Mouse (Mus musculus): ENCODE measurements at regions not wholly inside any gene's neighbourhood (a gene's known extent, or its start where the extent isn't known, plus 50 kb on each side); places are given as distances from the start of the nearest gene placed in this dataset.

DNA sequence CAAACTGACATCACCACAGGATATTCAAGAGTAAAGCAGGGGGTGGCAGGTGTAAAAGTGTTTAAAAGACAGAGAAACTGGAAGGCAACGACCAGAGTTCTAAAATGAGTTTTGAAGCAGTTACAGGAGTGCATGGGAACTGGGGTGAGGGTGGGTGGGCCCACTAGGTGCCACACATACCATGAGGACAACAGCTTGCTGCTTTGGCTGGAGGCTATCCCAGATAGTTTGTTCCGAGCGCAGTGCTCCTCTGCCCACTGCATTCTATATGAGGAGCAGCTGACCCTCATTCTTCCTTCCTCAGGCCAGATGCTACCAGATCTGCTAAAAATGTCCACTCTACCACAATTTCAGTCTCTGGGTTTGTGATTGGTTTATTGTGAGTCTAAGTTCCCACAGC lies 234.6 kb upstream of the 4930412O13Rik start:
- no peak for DNase-seq (ENCODE audit: low read depth, low spot score)

DNA sequence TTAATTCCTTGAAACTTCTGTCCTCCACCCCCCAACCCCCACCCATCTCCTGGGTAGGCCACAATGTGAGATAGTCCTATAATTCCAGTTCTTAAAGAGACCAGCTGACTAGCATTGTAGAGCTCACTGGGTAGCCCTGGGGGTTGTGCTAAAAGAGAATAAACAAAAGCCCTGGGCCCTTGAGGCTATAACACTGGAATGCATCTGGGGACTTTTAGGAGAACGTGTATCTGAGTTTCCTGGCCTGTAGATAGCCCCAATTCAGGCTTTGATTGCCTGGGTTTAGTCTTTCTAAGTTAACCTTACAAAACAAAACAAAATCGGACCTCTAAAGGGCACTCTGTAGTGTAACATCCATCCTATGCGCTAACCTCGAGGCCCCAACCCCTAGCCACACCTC lies 234.1 kb upstream of the 4930412O13Rik start:
- no peak overlapping the region for H3K9ac ChIP-seq (ENCODE audit: control insufficient read depth, low read depth, low read length, poor library complexity, severe bottlenecking)
- no peak for DNase-seq (ENCODE audit: low read depth, low spot score)
- no peaks in the 10 kb centered on the region for H3K27me3 ChIP-seq (ENCODE audit: control insufficient read depth in 1 of 2, insufficient read depth in 2 of 2, low read length in 2 of 2)
- no peaks in the 10 kb centered on the region for H3K36me3 ChIP-seq (ENCODE audit: control insufficient read depth in 1 of 2, insufficient read depth in 2 of 2, low read length in 2 of 2)
- no peak overlapping the region for H3K4me3 ChIP-seq (ENCODE audit: control insufficient read depth in 1 of 2, insufficient read depth in 1 of 2, low read depth in 2 of 2, low read length in 2 of 2)
- no peak for TF ChIP-seq CHD2 (IDR thresholded peaks at IDR 0.05; ENCODE audit: low read length)
- no peak for TF ChIP-seq HCFC1 (IDR thresholded peaks at IDR 0.05; ENCODE audit: low read depth, low read length)
- no peak for TF ChIP-seq ZC3H11A (IDR thresholded peaks at IDR 0.05; ENCODE audit: low read depth, low read length)
- TF ChIP-seq GABPA (IDR thresholded peaks at IDR 0.05; ENCODE audit: low read depth, low read length), result no peak
- TF ChIP-seq USF1 (IDR thresholded peaks at IDR 0.05; ENCODE audit: low read depth, low read length), result no peak
- TF ChIP-seq RAD21 (IDR thresholded peaks at IDR 0.05; ENCODE audit: low read depth, low read length), result no peak
- TF ChIP-seq MYB (IDR thresholded peaks at IDR 0.05; ENCODE audit: low read depth, low read length), result no peak
- no peak for TF ChIP-seq EP300 (IDR thresholded peaks at IDR 0.05; ENCODE audit: low read depth in 1 of 2, low read length in 2 of 2)
- no peak for TF ChIP-seq JUND (IDR thresholded peaks at IDR 0.05; ENCODE audit: low read depth, low read length)
- no peaks in the 10 kb centered on the region for H3K79me2 ChIP-seq (ENCODE audit: control insufficient read depth, insufficient read depth, low read length, poor library complexity)
- no peak overlapping the region for H3K27ac ChIP-seq (ENCODE audit: control insufficient read depth, low read depth, low read length)
- no peaks in the 10 kb centered on the region for H3K9me3 ChIP-seq (replicated peaks; ENCODE audit: insufficient read depth, low read length)
- H3K4me1 ChIP-seq (ENCODE audit: control insufficient read depth in 1 of 2, insufficient read depth in 2 of 2, low read length in 2 of 2), result no peaks in the 10 kb centered on the region

More for the DNA sequence above, 234.6 kb upstream of the 4930412O13Rik start:
- Histone ChIP-seq H3K4me1 (ENCODE audit: control insufficient read depth in 1 of 2, insufficient read depth in 2 of 2, low read length in 2 of 2) (no peaks in the 10 kb centered on the region), H3K4me3 (ENCODE audit: control insufficient read depth in 1 of 2, insufficient read depth in 1 of 2, low read depth in 2 of 2, low read length in 2 of 2) (no peak overlapping the region), H3K79me2 (ENCODE audit: control insufficient read depth, insufficient read depth, low read length, poor library complexity) (no peaks in the 10 kb centered on the region), H3K27ac (ENCODE audit: control insufficient read depth, low read depth, low read length) (no peak overlapping the region), H3K9ac (ENCODE audit: control insufficient read depth, low read depth, low read length, poor library complexity, severe bottlenecking) (no peak overlapping the region), H3K36me3 (ENCODE audit: control insufficient read depth in 1 of 2, insufficient read depth in 2 of 2, low read length in 2 of 2) (no peaks in the 10 kb centered on the region), H3K27me3 (ENCODE audit: control insufficient read depth in 1 of 2, insufficient read depth in 2 of 2, low read length in 2 of 2) (no peaks in the 10 kb centered on the region), H3K9me3 (replicated peaks; ENCODE audit: insufficient read depth, low read length) (no peaks in the 10 kb centered on the region)
- no peak for TF ChIP-seq MAZ (IDR thresholded peaks at IDR 0.05; ENCODE audit: low read depth, low read length)
- no peak for TF ChIP-seq ETS1 (IDR thresholded peaks at IDR 0.05; ENCODE audit: low read depth, low read length)
- no peak for TF ChIP-seq CHD1 (IDR thresholded peaks at IDR 0.05; ENCODE audit: low read depth, low read length)
- no peak for TF ChIP-seq EP300 (IDR thresholded peaks at IDR 0.05; ENCODE audit: low read depth in 1 of 2, low read length in 2 of 2)
- no peak for TF ChIP-seq POLR2AphosphoS2 (IDR thresholded peaks at IDR 0.05; ENCODE audit: low read length)
- TF ChIP-seq MYB (IDR thresholded peaks at IDR 0.05; ENCODE audit: low read depth, low read length), result no peak
- no peak for TF ChIP-seq MYC (IDR thresholded peaks at IDR 0.05; ENCODE audit: low read depth, low read length)
- TF ChIP-seq ZMIZ1 (IDR thresholded peaks at IDR 0.05; ENCODE audit: low read depth, low read length), result no peak
- TF ChIP-seq MEF2A (IDR thresholded peaks at IDR 0.05; ENCODE audit: extremely low read depth, insufficient replicate concordance, low read depth, low read length, poor library complexity, severe bottlenecking), result no peak
- no peak for TF ChIP-seq USF2 (IDR thresholded peaks at IDR 0.05; ENCODE audit: borderline replicate concordance in 1 of 2, insufficient read depth in 1 of 2, low read depth in 1 of 2, low read length in 2 of 2)
- no peak for TF ChIP-seq TBP (IDR thresholded peaks at IDR 0.05; ENCODE audit: low read depth, low read length)
- no peak for TF ChIP-seq HCFC1 (IDR thresholded peaks at IDR 0.05; ENCODE audit: low read depth, low read length)
- TF ChIP-seq TCF12 (IDR thresholded peaks at IDR 0.05; ENCODE audit: low read depth, low read length), result no peak
- TF ChIP-seq GATA1 (IDR thresholded peaks at IDR 0.05; ENCODE audit: low read depth, low read length), result no peak
